Mouse (Mus musculus) midbrain, embryonic 12.5 days (tissue): ENCODE results near the gene B4galt2. TPM values are rescaled to one million over a fixed set of nuclear protein-coding genes. Genes with fewer than 3 reads are reported as not detected.
A peak's percentile ranks its signal among the peaks of the same experiment; 100 is the strongest.

ENCODE experiments used
- ATAC-seq: fragments of 200-750 bp; cut with Nextera tagmentation; 2 replicates; pipeline ENCODE4 v1.8.0; 2017; ENCODE audit warnings: low read depth, moderate TSS enrichment, moderate library complexity; ENCODE audit not compliant: low FRiP score
- H3K27ac ChIP-seq: fragments of 300-500 bp; sonication (generic); replicated peaks from 2 replicates; pipeline ENCODE4 v1.5.1; 2016; ENCODE audit warnings: mild to moderate bottlenecking
- H3K27me3 ChIP-seq: fragments of 300-500 bp; sonication (generic); 2 replicates; pipeline ENCODE4 v1.6.1; 2016; ENCODE audit warnings: mild to moderate bottlenecking
- H3K36me3 ChIP-seq: fragments of 300-500 bp; sonication (generic); 2 replicates; pipeline ENCODE4 v1.6.1; 2016
- H3K4me1 ChIP-seq: fragments of 300-500 bp; sonication (generic); 2 replicates; pipeline ENCODE4 v1.6.1; 2016
- H3K4me2 ChIP-seq: fragments of 300-500 bp; sonication (generic); replicated peaks from 2 replicates; pipeline ENCODE4 v1.6.1; 2016; ENCODE audit warnings: mild to moderate bottlenecking, moderate library complexity
- H3K4me3 ChIP-seq: fragments of 300-500 bp; sonication (generic); 2 replicates; pipeline ENCODE4 v1.5.1; 2016; ENCODE audit warnings: mild to moderate bottlenecking
- H3K9ac ChIP-seq: fragments of 300-500 bp; sonication (generic); replicated peaks from 2 replicates; pipeline ENCODE4 v1.6.1; 2016; ENCODE audit warnings: mild to moderate bottlenecking, moderate library complexity
- H3K9me3 ChIP-seq: fragments of 300-500 bp; sonication (generic); 2 replicates; pipeline ENCODE4 v1.6.1; 2016; ENCODE audit warnings: mild to moderate bottlenecking
- WGBS: fragments of 180-500 bp; shearing (Covaris S2); methylation state at CpG from one replicate; pipeline ENCODE4 v1.1.7; 2016; 5-methylcytosine and 5-hydroxymethylcytosine counted together
- polyA plus RNA-seq: library from polyadenylated mRNA; unstranded; fragments of >200 nt; fragmentation: Nextera tagmentation; extraction: Ambion mirVana; gene quantifications from 2 replicates; pipeline ENCODE4 v1.2.1, GENCODE M21; 2016

Gene B4galt2
- polyA plus RNA-seq, 1 experiment from 2014 or later, result 39.7 TPM

DNA sequence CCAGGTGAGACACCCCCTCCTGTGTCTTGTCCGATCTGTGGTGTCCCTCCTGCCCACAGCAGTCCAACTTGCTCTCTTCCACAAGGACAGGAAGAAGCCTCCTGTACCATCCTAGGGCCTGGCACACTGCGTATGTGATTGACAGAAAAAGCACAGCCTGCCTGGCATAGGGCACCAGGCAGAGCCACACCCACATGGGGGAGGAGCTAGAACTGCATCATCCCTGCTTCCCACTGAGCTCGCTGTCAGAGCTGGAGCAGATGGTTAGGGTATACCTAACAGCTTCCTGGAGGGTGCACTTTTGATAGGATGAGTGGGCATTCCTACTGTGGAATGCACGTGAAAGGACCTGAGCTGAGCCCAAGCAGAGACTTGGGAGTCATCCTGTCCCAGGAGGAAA lies 20.5 kb downstream of the B4galt2 start:
- WGBS, result 28% methylated on average over 4 of the region's 4 CpGs
- peaks cover 8% of the 10 kb centered on the region for H3K27me3 ChIP-seq
- H3K4me2 ChIP-seq, result no peak overlapping the region
- no peaks in the 10 kb centered on the region for H3K9me3 ChIP-seq
- H3K9ac ChIP-seq, result no peak overlapping the region
- no peak overlapping the region for H3K27ac ChIP-seq
- peak; percentile 64; the same call in 1 of the 2 replicates for ATAC-seq
- 0 out of 2 replicates have a peak, but pooled peaks cover 5% of the 10 kb centered on the region for H3K4me1 ChIP-seq
- no peaks in the 10 kb centered on the region for H3K36me3 ChIP-seq
- no peak overlapping the region for H3K4me3 ChIP-seq

DNA sequence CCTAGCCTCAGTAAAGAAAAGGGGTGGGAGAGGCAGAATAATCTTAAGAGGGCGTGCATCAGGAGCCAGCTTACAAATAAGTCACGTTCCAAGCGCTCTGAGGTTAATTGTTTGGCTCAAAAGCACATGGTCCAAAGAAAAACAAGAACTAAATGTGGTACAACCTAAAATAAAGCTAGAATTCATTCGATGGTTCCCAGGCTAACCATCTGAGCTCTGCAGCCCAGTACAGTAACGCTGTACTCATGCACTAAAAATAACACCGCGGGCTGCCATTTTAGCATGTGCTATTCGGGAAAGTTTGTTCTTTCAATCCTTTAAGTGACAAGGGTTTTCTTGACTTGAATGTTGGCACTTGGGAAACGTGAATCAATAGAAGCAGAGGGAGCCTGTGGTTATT lies 22.7 kb downstream of the B4galt2 start:
- no peak overlapping the region for H3K4me3 ChIP-seq
- 87% methylated on average over 9 of the region's 9 CpGs for WGBS
- no peak for ATAC-seq
- no peak overlapping the region for H3K9ac ChIP-seq
- H3K4me2 ChIP-seq, result no peak overlapping the region
- no peaks in the 10 kb centered on the region for H3K9me3 ChIP-seq
- H3K27ac ChIP-seq, result no peak overlapping the region
- H3K36me3 ChIP-seq, result no peaks in the 10 kb centered on the region
- H3K4me1 ChIP-seq, result 0 out of 2 replicates have a peak, but pooled peaks cover 6% of the 10 kb centered on the region
- H3K27me3 ChIP-seq, result no peaks in the 10 kb centered on the region

GRCm38 (mm10) chr4:117858794-117859193 lies 24.5 kb downstream of the B4galt2 start:
- whole genome bisulfite sequencing, result 75% methylated on average over 3 of the region's 3 CpGs
- H3K27ac ChIP-seq, result no peak overlapping the region
- no peaks in the 10 kb centered on the region for H3K27me3 ChIP-seq
- H3K9ac ChIP-seq, result no peak overlapping the region; the same call in 1 of the 2 replicates
- H3K9me3 ChIP-seq, result no peaks in the 10 kb centered on the region
- peaks cover 9% of the 10 kb centered on the region; the same call in 1 of the 2 replicates for H3K4me1 ChIP-seq
- no peaks in the 10 kb centered on the region for H3K36me3 ChIP-seq
- no peak overlapping the region for H3K4me2 ChIP-seq
- no peak overlapping the region for H3K4me3 ChIP-seq
- ATAC-seq, result no peak

DNA sequence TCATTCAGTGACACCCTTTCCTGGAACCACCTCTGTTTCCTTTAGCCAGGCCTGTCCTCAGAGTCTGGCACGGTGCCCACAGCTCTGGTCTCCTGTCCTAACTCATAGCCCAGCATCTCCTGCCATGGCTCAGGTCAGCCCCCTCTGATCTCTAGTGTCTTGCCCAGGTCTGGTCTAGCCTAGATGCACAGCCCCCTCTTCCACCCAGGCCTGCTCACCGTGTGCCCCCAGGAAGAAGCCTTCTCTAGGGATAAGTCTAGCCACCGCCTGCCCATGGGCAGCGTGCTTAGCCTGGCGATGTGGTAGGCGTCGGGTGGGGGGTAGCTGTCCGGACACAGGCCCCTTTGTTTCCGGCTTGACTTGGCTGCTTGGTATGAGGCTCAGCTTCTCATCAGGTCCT lies 28.1 kb downstream of the B4galt2 start:
- Histone ChIP-seq H3K9me3 (no peaks in the 10 kb centered on the region), H3K4me3 (no peak overlapping the region), H3K4me1 (peaks cover 10% of the 10 kb centered on the region), H3K27ac (no peak overlapping the region), H3K27me3 (no peaks in the 10 kb centered on the region; the same call in 1 of the 2 replicates), H3K36me3 (no peaks in the 10 kb centered on the region), H3K9ac (no peak overlapping the region), H3K4me2 (no peak overlapping the region)
- 76% methylated on average over 9 of the region's 9 CpGs for WGBS
- ATAC-seq, result no peak

DNA sequence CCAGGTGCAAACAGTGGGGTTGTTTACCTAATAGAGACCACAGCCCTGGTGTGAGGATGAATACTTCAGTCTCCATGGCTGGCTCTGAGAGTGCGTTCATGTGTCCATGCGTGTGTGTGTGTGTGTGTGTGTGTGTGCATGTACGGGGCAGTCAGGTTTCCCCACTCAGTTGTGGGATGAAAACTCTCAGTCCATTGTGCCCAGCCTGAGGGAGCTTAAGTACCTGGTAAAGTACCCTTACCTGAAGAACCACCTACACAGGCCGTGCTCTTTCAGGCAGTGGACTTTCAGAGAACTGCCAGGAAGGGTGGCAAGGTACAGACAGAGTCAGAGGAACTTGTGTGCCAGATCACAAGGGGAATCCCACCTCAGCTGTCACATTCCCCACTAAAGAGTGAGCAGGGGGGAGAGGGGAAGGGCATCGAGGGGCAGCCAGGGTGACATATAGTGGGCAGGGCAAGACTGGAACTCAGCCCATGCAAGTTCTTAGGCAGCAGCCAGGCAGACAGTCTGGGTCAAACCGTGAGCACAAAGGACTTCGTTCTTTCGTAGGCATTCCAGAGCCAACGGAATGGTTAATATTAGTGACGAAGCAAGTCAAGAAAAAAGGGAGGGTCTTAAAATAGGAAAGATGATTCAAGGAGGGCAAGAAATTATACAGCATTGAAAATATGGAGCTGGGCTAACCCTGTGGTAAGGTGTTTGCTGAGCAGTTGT lies 31.0 kb downstream of the B4galt2 start:
- Histone ChIP-seq H3K27me3 (peaks cover 3% of the 10 kb centered on the region; the same call in 1 of the 2 replicates), H3K9ac (no peak overlapping the region), H3K9me3 (no peaks in the 10 kb centered on the region), H3K4me2 (no peak overlapping the region), H3K4me1 (peaks cover 24% of the 10 kb centered on the region), H3K36me3 (no peaks in the 10 kb centered on the region), H3K27ac (no peak overlapping the region), H3K4me3 (no peak overlapping the region)
- WGBS, result 93% methylated on average over 10 of the region's 10 CpGs
- ATAC-seq, result no peak

GRCm38 (mm10) chr4:117850871-117851270 lies 32.4 kb downstream of the B4galt2 start:
- 82% methylated on average over 7 of the region's 7 CpGs for WGBS
- H3K27ac ChIP-seq, result no peak overlapping the region

GRCm38 (mm10) chr4:117850176-117850575 lies 33.1 kb downstream of the B4galt2 start:
- no peak overlapping the region for H3K27ac ChIP-seq

More at GRCm38 (mm10) chr4:117850871-117851270, 32.4 kb downstream of the B4galt2 start:
- Histone ChIP-seq H3K27me3 (peaks cover 3% of the 10 kb centered on the region; the same call in 1 of the 2 replicates), H3K36me3 (no peaks in the 10 kb centered on the region), H3K4me1 (peaks cover 28% of the 10 kb centered on the region), H3K9ac (no peak overlapping the region), H3K4me3 (no peak overlapping the region), H3K9me3 (no peaks in the 10 kb centered on the region), H3K4me2 (no peak overlapping the region)
- ATAC-seq, result no peak

DNA sequence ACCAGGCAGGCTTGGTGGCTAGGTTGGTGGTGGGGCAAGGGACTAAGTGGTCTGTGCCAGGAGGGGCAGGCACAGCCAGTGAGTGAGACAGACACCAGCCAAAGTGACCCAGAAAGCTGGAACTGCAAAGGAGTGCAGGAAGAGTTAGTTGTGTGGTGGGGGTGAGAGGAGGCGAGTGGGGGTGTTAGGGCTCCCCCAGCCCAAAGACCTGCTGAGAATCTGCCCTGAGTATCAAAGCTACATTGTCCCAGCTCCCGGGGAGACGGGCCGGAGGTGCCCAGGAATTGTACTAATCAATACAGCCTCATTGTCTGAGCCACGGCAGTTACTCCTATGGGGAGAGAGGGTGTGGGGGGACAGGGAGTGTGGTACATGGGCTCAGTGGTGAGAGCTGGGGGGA lies 33.8 kb downstream of the B4galt2 start:
- H3K36me3 ChIP-seq, result no peaks in the 10 kb centered on the region
- H3K4me3 ChIP-seq, result no peak overlapping the region
- H3K4me2 ChIP-seq, result peak overlapping the region; percentile 21; the same call in 1 of the 2 replicates
- peaks cover 3% of the 10 kb centered on the region; the same call in 1 of the 2 replicates for H3K27me3 ChIP-seq
- WGBS, result 17% methylated on average over 5 of the region's 5 CpGs
- no peak overlapping the region for H3K27ac ChIP-seq
- peaks cover 24% of the 10 kb centered on the region for H3K4me1 ChIP-seq
- peak overlapping the region; percentile 12; the same call in 1 of the 2 replicates for H3K9ac ChIP-seq
- ATAC-seq, result peak; percentile 31
- H3K9me3 ChIP-seq, result no peaks in the 10 kb centered on the region

More at GRCm38 (mm10) chr4:117850176-117850575, 33.1 kb downstream of the B4galt2 start:
- Histone ChIP-seq H3K27me3 (peaks cover 3% of the 10 kb centered on the region; the same call in 1 of the 2 replicates), H3K4me2 (no peak overlapping the region), H3K4me1 (peaks cover 26% of the 10 kb centered on the region), H3K36me3 (no peaks in the 10 kb centered on the region), H3K9me3 (no peaks in the 10 kb centered on the region), H3K4me3 (no peak overlapping the region), H3K9ac (no peak overlapping the region)
- 83% methylated on average over 7 of the region's 7 CpGs for WGBS
- no peak for ATAC-seq

GRCm38 (mm10) chr4:117849063-117849462 lies 34.2 kb downstream of the B4galt2 start:
- Histone ChIP-seq H3K4me3 (no peak overlapping the region), H3K9ac (peak overlapping the region; percentile 12; the same call in 1 of the 2 replicates), H3K4me2 (no peak overlapping the region; the same call in 1 of the 2 replicates), H3K27ac (no peak overlapping the region), H3K27me3 (peaks cover 3% of the 10 kb centered on the region; the same call in 1 of the 2 replicates), H3K36me3 (no peaks in the 10 kb centered on the region), H3K9me3 (no peaks in the 10 kb centered on the region), H3K4me1 (peaks cover 24% of the 10 kb centered on the region)
- ATAC-seq, result peak; percentile 3; the same call in 1 of the 2 replicates
- WGBS, result 55% methylated on average over 17 of the region's 17 CpGs

DNA sequence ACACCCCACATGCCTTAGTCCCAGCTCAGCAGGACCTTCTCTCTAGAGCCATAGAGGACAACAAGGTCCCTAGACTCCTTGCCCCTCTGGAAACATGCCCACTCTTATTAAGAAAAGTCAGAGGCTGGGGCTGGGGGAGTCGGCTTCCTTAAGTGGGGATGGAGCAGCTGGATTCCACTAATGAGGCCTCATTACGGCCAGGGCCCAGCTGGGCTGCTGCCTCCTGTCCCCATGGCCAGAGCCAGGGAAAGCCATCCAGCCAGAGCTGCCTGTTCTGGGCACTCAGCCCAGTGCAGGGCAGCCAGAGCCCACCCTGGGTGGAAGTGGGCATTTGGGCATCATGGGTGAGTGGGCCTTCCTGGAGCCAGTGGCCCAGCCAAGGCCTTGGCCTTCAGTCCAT lies 36.3 kb downstream of the B4galt2 start:
- peak overlapping the region; percentile 35 for H3K27ac ChIP-seq
- no peak overlapping the region for H3K9ac ChIP-seq
- H3K4me3 ChIP-seq, result no peak overlapping the region
- no peaks in the 10 kb centered on the region for H3K9me3 ChIP-seq
- ATAC-seq, result peak; percentile 55; the same call in 1 of the 2 replicates
- no peaks in the 10 kb centered on the region for H3K36me3 ChIP-seq
- peaks cover 24% of the 10 kb centered on the region for H3K4me1 ChIP-seq
- H3K4me2 ChIP-seq, result no peak overlapping the region
- H3K27me3 ChIP-seq, result peaks cover 3% of the 10 kb centered on the region; the same call in 1 of the 2 replicates
- 54% methylated on average over 2 of the region's 2 CpGs for WGBS

DNA sequence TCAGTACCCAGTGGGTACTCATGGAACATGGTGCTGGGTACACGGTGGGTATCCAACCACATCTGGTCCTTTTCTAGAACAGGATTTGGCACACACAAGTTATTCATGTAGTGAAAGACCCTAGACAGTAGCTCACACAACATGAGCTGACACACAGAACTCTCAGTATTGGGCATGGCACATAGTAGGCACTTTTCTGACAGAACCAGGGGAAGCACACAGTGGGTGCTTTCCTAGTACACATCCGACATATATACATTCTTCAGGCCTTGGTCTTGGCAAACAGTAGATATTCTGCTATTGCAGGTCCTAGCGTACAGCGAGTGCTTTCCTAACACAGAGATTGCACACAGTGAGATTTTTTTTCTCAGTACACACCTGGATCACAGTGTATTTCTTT lies 37.0 kb downstream of the B4galt2 start:
- 97% methylated on average over 4 of the region's 4 CpGs for WGBS
- Histone ChIP-seq H3K4me3 (no peak overlapping the region), H3K9me3 (no peaks in the 10 kb centered on the region), H3K4me2 (no peak overlapping the region), H3K27me3 (peaks cover 3% of the 10 kb centered on the region; the same call in 1 of the 2 replicates), H3K4me1 (peaks cover 24% of the 10 kb centered on the region), H3K27ac (no peak overlapping the region), H3K36me3 (no peaks in the 10 kb centered on the region), H3K9ac (no peak overlapping the region)
- ATAC-seq, result no peak

DNA sequence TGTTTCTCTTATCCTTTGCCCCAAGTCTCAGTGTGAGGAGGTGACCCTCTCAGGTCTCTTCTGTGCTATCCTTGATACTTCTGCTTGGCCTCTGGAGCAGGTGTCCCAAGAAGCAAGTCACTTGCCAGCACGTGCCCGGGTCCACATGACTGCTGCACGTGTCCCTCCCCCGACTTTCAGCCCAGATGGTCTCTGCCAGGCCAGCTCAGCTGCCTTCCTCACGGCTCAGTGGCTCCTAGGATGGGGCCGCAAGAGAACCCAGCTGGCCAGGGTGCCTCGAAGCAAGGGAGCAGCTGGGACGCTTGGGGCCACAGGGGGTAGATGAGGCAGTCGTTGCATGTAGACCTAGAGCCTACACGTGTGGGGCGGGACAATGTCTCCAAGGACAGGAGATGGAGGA lies 38.0 kb downstream of the B4galt2 start:
- Histone ChIP-seq H3K36me3 (no peaks in the 10 kb centered on the region), H3K27me3 (0 out of 2 replicates have a peak, but pooled peaks cover 3% of the 10 kb centered on the region), H3K27ac (no peak overlapping the region), H3K4me2 (no peak overlapping the region), H3K9me3 (no peaks in the 10 kb centered on the region), H3K4me1 (peaks cover 22% of the 10 kb centered on the region), H3K4me3 (no peak overlapping the region), H3K9ac (no peak overlapping the region)
- no peak for ATAC-seq
- WGBS, result 74% methylated on average over 11 of the region's 11 CpGs
